Mouse (Mus musculus) kidney, adult 2 months (tissue): ENCODE data around the gene Gm12216.

ENCODE experiments used
- CTCF ChIP-seq: fragments of 200-500 bp; conservative IDR thresholded peaks from 2 replicates; pipeline ENCODE4 v1.5.1; 2011; ENCODE audit warnings: low read depth, mild to moderate bottlenecking, control low read depth, low read length, moderate library complexity, mixed read lengths; ENCODE audit not compliant: insufficient read depth, insufficient read length
- POLR2A ChIP-seq: fragments of 200-500 bp; IDR thresholded peaks from one replicate; pipeline ENCODE4 v1.6.1; 2011; ENCODE audit warnings: low read depth, low read length, control low read depth

DNA sequence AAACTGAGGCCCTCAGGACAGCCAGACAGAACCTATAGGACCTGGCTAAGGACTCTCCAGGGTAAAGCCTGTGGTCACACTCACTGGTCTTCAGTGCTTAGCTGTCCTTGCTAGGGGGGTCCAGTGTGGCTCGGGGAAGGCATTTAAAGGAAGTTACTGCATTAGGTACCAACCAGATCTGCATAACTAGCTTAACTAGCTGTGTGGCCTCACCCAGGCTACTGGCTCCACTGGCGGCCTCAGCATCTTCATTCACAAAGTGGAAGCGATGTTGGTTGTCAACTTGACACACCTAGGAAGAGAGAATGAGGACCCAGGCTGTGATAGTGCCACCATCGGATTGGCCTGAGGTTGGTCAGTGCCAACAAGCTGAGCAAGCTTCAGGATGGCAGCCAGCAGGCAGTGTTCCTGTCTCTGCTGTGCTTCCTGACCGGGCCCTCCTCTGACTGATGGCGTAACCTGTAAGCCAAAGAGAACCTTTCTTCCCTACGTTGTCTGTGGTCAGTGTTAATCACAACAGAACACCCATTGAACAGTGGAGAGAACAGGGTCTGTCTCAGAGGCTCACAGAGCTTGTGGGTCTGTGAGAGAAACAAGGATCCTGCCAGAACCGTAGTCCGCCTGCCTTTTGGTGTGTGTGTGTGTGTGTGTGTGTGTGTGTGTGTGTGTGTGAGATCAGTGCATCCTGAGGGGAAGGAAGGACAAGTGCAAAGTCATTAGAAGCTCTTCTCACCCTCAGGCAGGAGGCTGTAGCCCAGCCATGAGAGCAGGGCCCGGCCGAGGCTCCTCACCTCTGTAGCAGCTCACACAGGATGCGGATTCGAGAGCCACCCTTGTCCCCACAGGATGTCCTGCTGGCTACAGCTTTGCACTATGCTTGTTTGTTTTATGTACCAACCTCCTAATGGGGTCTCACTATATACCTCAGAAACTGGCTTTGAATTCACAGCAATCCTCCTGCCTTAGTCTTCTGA lies 72.7 kb downstream of the Gm12216 start:
- TF ChIP-seq POLR2A (no peak), CTCF (no peak; the same call in 1 of the 2 replicates)
